Mouse (Mus musculus): ENCODE measurements around the gene Wars. TPM values are rescaled to one million over a fixed set of nuclear protein-coding genes. Genes with fewer than 3 reads are reported as not detected.

The Wars gene
- polyA plus RNA-seq, 2 experiments, result 19.4 to 27.8 TPM

- no peak for DNase-seq (ENCODE audit: low read depth in 3 of 3, low spot score in 3 of 3)
- Histone ChIP-seq H3K36me3 (replicated peaks; ENCODE audit: control insufficient read depth, insufficient read depth, low read depth) (no peaks in the 10 kb centered on the region), H3K4me3 (ENCODE audit: insufficient read depth in 1 of 2, low read depth in 2 of 2, low read length in 2 of 2) (no peak overlapping the region), H3K27me3 (ENCODE audit: control insufficient read depth, insufficient read depth, low read length) (no peaks in the 10 kb centered on the region), H3K9me3 (ENCODE audit: control insufficient read depth, low read length) (no peaks in the 10 kb centered on the region; the same call in 1 of the 2 replicates), H3K9ac (replicated peaks) (no peak overlapping the region), H3K4me1 (replicated peaks; ENCODE audit: control insufficient read depth in 2 of 2, insufficient read depth in 2 of 2, low read length in 1 of 2) (peaks cover 6 to 8% of the 10 kb centered on the region in 2 experiments), H3K4me2 (ENCODE audit: low read depth) (no peak overlapping the region), H3K27ac (no peak overlapping the region)
- ATAC-seq (ENCODE audit: insufficient read depth), result no peak
- TF ChIP-seq EP300 (IDR thresholded peaks at IDR 0.05; ENCODE audit: low read depth) (no peak), CTCF (IDR thresholded peaks at IDR 0.05; ENCODE audit: low read depth) (no peak)
- WGBS (ENCODE audit: insufficient replicate concordance), result 63% methylated on average over 9 of the region's 9 CpGs
Measured at GRCm38 (mm10) chr12:108831966-108832643, 61.9 kb downstream of the Wars start.

GRCm38 (mm10) chr12:108830358-108830757, 63.6 kb downstream of the Wars start:
- Histone ChIP-seq H3K9me3 (ENCODE audit: control insufficient read depth, low read length) (no peaks in the 10 kb centered on the region; the same call in 1 of the 2 replicates), H3K27ac (no peak overlapping the region), H3K4me2 (ENCODE audit: low read depth) (no peak overlapping the region), H3K36me3 (replicated peaks; ENCODE audit: control insufficient read depth, insufficient read depth, low read depth) (no peaks in the 10 kb centered on the region), H3K27me3 (ENCODE audit: control insufficient read depth, insufficient read depth, low read length) (no peaks in the 10 kb centered on the region), H3K9ac (replicated peaks) (no peak overlapping the region), H3K4me3 (ENCODE audit: insufficient read depth in 1 of 2, low read depth in 2 of 2, low read length in 2 of 2) (no peak overlapping the region), H3K4me1 (replicated peaks; ENCODE audit: control insufficient read depth in 2 of 2, insufficient read depth in 2 of 2, low read length in 1 of 2) (peaks cover 0 to 4% of the 10 kb centered on the region in 2 experiments; a peak in 2 of 4 replicates)
- 74% methylated on average over 6 of the region's 6 CpGs for WGBS (ENCODE audit: insufficient replicate concordance)
- TF ChIP-seq EP300 (IDR thresholded peaks at IDR 0.05; ENCODE audit: low read depth) (no peak), CTCF (IDR thresholded peaks at IDR 0.05; ENCODE audit: low read depth) (no peak)
- DNase-seq (ENCODE audit: low read depth in 3 of 3, low spot score in 3 of 3) (no peak), ATAC-seq (ENCODE audit: insufficient read depth) (no peak)

DNA sequence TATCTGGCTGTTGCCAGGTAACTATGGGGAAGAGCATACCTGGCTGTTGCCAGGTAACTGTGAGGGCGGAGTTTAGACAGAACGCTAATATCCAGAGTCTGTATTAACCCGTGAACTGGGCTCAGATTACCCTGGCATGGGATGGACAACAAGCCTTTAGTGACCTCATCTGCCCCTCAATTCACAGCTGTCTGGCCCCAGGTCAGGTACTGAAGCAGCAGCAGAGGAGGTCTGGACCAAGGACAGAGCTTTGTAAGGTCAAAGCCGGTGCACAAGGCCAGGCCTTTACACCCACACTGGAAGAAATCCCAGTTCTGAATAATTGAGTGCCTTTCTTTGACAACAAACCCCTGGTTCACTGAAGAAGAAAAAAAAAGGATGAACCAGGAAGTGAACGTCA, 64.3 kb downstream of the Wars start:
- Histone ChIP-seq H3K4me2 (ENCODE audit: low read depth) (no peak overlapping the region), H3K27ac (no peak overlapping the region), H3K27me3 (ENCODE audit: control insufficient read depth, insufficient read depth, low read length) (no peaks in the 10 kb centered on the region), H3K36me3 (replicated peaks; ENCODE audit: control insufficient read depth, insufficient read depth, low read depth) (no peaks in the 10 kb centered on the region), H3K9me3 (ENCODE audit: control insufficient read depth, low read length) (no peaks in the 10 kb centered on the region; the same call in 1 of the 2 replicates), H3K4me3 (ENCODE audit: insufficient read depth in 1 of 2, low read depth in 2 of 2, low read length in 2 of 2) (no peak overlapping the region), H3K9ac (replicated peaks) (no peak overlapping the region), H3K4me1 (replicated peaks; ENCODE audit: control insufficient read depth in 2 of 2, insufficient read depth in 2 of 2, low read length in 1 of 2) (no peaks in the 10 kb centered on the region)
- no peak for DNase-seq (ENCODE audit: low read depth in 3 of 3, low spot score in 3 of 3)
- 75% methylated on average over 5 of the region's 5 CpGs for WGBS (ENCODE audit: insufficient replicate concordance)
- no peak for TF ChIP-seq CTCF (IDR thresholded peaks at IDR 0.05; ENCODE audit: low read depth)
- no peak for TF ChIP-seq EP300 (IDR thresholded peaks at IDR 0.05; ENCODE audit: low read depth)
- ATAC-seq (ENCODE audit: insufficient read depth), result no peak

GRCm38 (mm10) chr12:108827641-108828040, 66.3 kb downstream of the Wars start:
- H3K4me2 ChIP-seq (ENCODE audit: low read depth), result no peak overlapping the region
- no peak overlapping the region for H3K27ac ChIP-seq
- no peaks in the 10 kb centered on the region for H3K4me1 ChIP-seq (replicated peaks; ENCODE audit: control insufficient read depth in 2 of 2, insufficient read depth in 2 of 2, low read length in 1 of 2)
- no peak overlapping the region for H3K4me3 ChIP-seq (ENCODE audit: insufficient read depth in 1 of 2, low read depth in 2 of 2, low read length in 2 of 2)
- H3K9me3 ChIP-seq (ENCODE audit: control insufficient read depth, low read length), result no peaks in the 10 kb centered on the region; the same call in 1 of the 2 replicates
- no peaks in the 10 kb centered on the region for H3K36me3 ChIP-seq (replicated peaks; ENCODE audit: control insufficient read depth, insufficient read depth, low read depth)
- no peaks in the 10 kb centered on the region for H3K27me3 ChIP-seq (ENCODE audit: control insufficient read depth, insufficient read depth, low read length)
- H3K9ac ChIP-seq (replicated peaks), result no peak overlapping the region
- TF ChIP-seq EP300 (IDR thresholded peaks at IDR 0.05; ENCODE audit: low read depth), result no peak
- no peak for TF ChIP-seq CTCF (IDR thresholded peaks at IDR 0.05; ENCODE audit: low read depth)
- ATAC-seq (ENCODE audit: insufficient read depth) (no peak), DNase-seq (ENCODE audit: low read depth in 3 of 3, low spot score in 3 of 3) (no peak)
- WGBS (ENCODE audit: insufficient replicate concordance), result 83% methylated on average over 6 of the region's 6 CpGs

DNA sequence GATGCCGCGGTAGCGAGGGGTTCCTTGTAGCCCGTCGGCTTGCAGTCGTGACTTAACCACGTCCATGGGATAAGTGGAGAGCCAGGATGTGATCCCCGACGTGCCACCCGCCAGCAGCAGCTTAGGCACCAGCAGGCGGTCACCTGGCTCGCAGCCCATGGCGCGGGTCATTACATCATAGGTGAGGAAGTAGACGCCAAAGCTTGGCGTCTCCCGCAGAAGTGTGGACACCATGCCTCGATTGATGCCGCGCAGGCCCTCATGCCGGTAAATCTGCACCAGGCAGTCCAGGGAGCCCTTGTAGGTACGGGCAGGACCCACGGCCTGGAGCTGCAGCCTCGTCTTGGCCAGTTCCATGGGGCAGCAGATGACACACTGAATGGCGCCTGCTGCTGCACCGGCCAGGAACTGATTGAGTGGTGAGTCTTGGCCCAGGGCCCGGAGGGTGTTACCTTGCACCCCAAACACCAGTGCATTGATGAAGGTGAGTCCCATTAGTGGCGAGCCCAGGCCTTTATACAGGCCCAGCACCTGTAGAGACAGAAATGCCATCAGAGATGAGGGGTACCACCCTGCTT, 66.9 kb downstream of the Wars start:
- Histone ChIP-seq H3K4me1 (replicated peaks; ENCODE audit: control insufficient read depth in 2 of 2, insufficient read depth in 2 of 2, low read length in 1 of 2) (no peaks in the 10 kb centered on the region), H3K9ac (replicated peaks) (no peak overlapping the region), H3K4me2 (ENCODE audit: low read depth) (no peak overlapping the region), H3K27ac (no peak overlapping the region), H3K27me3 (ENCODE audit: control insufficient read depth, insufficient read depth, low read length) (no peaks in the 10 kb centered on the region), H3K4me3 (ENCODE audit: insufficient read depth in 1 of 2, low read depth in 2 of 2, low read length in 2 of 2) (no peak overlapping the region), H3K36me3 (replicated peaks; ENCODE audit: control insufficient read depth, insufficient read depth, low read depth) (no peaks in the 10 kb centered on the region), H3K9me3 (ENCODE audit: control insufficient read depth, low read length) (no peaks in the 10 kb centered on the region; the same call in 1 of the 2 replicates)
- DNase-seq (ENCODE audit: low read depth in 3 of 3, low spot score in 3 of 3) (no peak), ATAC-seq (ENCODE audit: insufficient read depth) (no peak)
- TF ChIP-seq CTCF (IDR thresholded peaks at IDR 0.05; ENCODE audit: low read depth) (no peak; the same call in 1 of the 2 replicates), EP300 (IDR thresholded peaks at IDR 0.05; ENCODE audit: low read depth) (no peak)
- 90% methylated on average over 28 of the region's 28 CpGs for WGBS (ENCODE audit: insufficient replicate concordance)

Data from liver, embryonic 14.5 days (tissue).